Mouse (Mus musculus) heart, embryonic 12.5 days (tissue): ENCODE measurements at regions not wholly inside any gene's neighbourhood (a gene's known extent, or its start where the extent isn't known, plus 50 kb on each side); places are given as distances from the start of the nearest gene placed in this dataset.

Experiments used
- ATAC-seq: fragments of 200-750 bp; cut with Nextera tagmentation; 2 replicates; pipeline ENCODE4 v1.8.0; 2017; ENCODE audit warnings: moderate TSS enrichment, moderate library complexity; ENCODE audit not compliant: insufficient number of reproducible peaks, low FRiP score
- H3K27ac ChIP-seq: fragments of 300-500 bp; sonication (generic); 2 replicates; pipeline ENCODE4 v1.5.1; 2016; ENCODE audit warnings: mild to moderate bottlenecking, moderate library complexity; ENCODE audit not compliant: poor library complexity, severe bottlenecking
- H3K27me3 ChIP-seq: fragments of 300-500 bp; sonication (generic); replicated peaks from 2 replicates; pipeline ENCODE4 v1.6.1; 2016; ENCODE audit warnings: mild to moderate bottlenecking, moderate library complexity
- H3K36me3 ChIP-seq: fragments of 300-500 bp; sonication (generic); 2 replicates; pipeline ENCODE4 v1.6.1; 2016; ENCODE audit warnings: mild to moderate bottlenecking, moderate library complexity
- H3K4me1 ChIP-seq: fragments of 300-500 bp; sonication (generic); replicated peaks from 2 replicates; pipeline ENCODE4 v1.6.1; 2016; ENCODE audit warnings: mild to moderate bottlenecking
- H3K4me2 ChIP-seq: fragments of 300-500 bp; sonication (generic); 2 replicates; pipeline ENCODE4 v1.6.1; 2016; ENCODE audit warnings: mild to moderate bottlenecking, moderate library complexity
- H3K4me3 ChIP-seq: fragments of 300-500 bp; sonication (generic); 2 replicates; pipeline ENCODE4 v1.5.1; 2016; ENCODE audit warnings: mild to moderate bottlenecking
- H3K9ac ChIP-seq: fragments of 300-500 bp; sonication (generic); 2 replicates; pipeline ENCODE4 v1.6.1; 2016; ENCODE audit warnings: mild to moderate bottlenecking, moderate library complexity
- H3K9me3 ChIP-seq: fragments of 300-500 bp; sonication (generic); replicated peaks from 2 replicates; pipeline ENCODE4 v1.6.1; 2016; ENCODE audit warnings: mild to moderate bottlenecking, moderate library complexity
- WGBS: fragments of 180-500 bp; shearing (Covaris S2); methylation state at CpG from one replicate; pipeline ENCODE4 v1.1.7; 2016; 5-methylcytosine and 5-hydroxymethylcytosine counted together

- no peaks in the 10 kb centered on the region for H3K36me3 ChIP-seq
- no peak overlapping the region for H3K27ac ChIP-seq
- H3K4me3 ChIP-seq, result no peak overlapping the region
- ATAC-seq, result no peak
- no peaks in the 10 kb centered on the region for H3K4me1 ChIP-seq
- 65% methylated on average over 1 of the region's 1 CpGs for WGBS
- no peaks in the 10 kb centered on the region for H3K9me3 ChIP-seq
- H3K4me2 ChIP-seq, result no peak overlapping the region
- no peak overlapping the region for H3K9ac ChIP-seq
- H3K27me3 ChIP-seq, result no peaks in the 10 kb centered on the region
These were observed 149.3 kb downstream of the Adgra3 start for GRCm38 (mm10) chr5:49909483-49909882.

- no peaks in the 10 kb centered on the region for H3K4me1 ChIP-seq
- 79% methylated on average over 5 of the region's 5 CpGs for WGBS
- no peak overlapping the region for H3K4me3 ChIP-seq
These were observed 162.7 kb downstream of the Adgra3 start for GRCm38 (mm10) chr5:49896106-49896505.

GRCm38 (mm10) chr5:49880383-49880782 is 178.4 kb downstream of the Adgra3 start:
- no peaks in the 10 kb centered on the region for H3K9me3 ChIP-seq
- no peaks in the 10 kb centered on the region for H3K4me1 ChIP-seq
- no peaks in the 10 kb centered on the region for H3K27me3 ChIP-seq
- WGBS, result 46% methylated on average over 2 of the region's 2 CpGs
- H3K4me2 ChIP-seq, result no peak overlapping the region
- no peak overlapping the region for H3K9ac ChIP-seq
- no peaks in the 10 kb centered on the region for H3K36me3 ChIP-seq
- H3K4me3 ChIP-seq, result no peak overlapping the region
- no peak overlapping the region for H3K27ac ChIP-seq
- ATAC-seq, result no peak

More at GRCm38 (mm10) chr5:49896106-49896505, 162.7 kb downstream of the Adgra3 start:
- Histone ChIP-seq H3K9ac (no peak overlapping the region), H3K27me3 (no peaks in the 10 kb centered on the region), H3K4me2 (no peak overlapping the region), H3K27ac (no peak overlapping the region), H3K36me3 (no peaks in the 10 kb centered on the region), H3K9me3 (no peaks in the 10 kb centered on the region)
- no peak for ATAC-seq

GRCm38 (mm10) chr5:49876240-49876639 is 182.6 kb downstream of the Adgra3 start:
- H3K4me1 ChIP-seq, result no peaks in the 10 kb centered on the region
- H3K27ac ChIP-seq, result no peak overlapping the region
- H3K4me3 ChIP-seq, result no peak overlapping the region
- 10% methylated on average over 1 of the region's 1 CpGs for WGBS
- H3K9ac ChIP-seq, result no peak overlapping the region
- ATAC-seq, result peak; percentile 96
- H3K27me3 ChIP-seq, result no peaks in the 10 kb centered on the region
- H3K4me2 ChIP-seq, result no peak overlapping the region
- H3K9me3 ChIP-seq, result no peaks in the 10 kb centered on the region
- no peaks in the 10 kb centered on the region for H3K36me3 ChIP-seq

GRCm38 (mm10) chr5:49857202-49857601 is 201.6 kb downstream of the Adgra3 start:
- Histone ChIP-seq H3K4me2 (no peak overlapping the region), H3K27ac (no peak overlapping the region), H3K4me1 (no peaks in the 10 kb centered on the region), H3K36me3 (no peaks in the 10 kb centered on the region), H3K9ac (no peak overlapping the region), H3K4me3 (no peak overlapping the region), H3K27me3 (no peaks in the 10 kb centered on the region), H3K9me3 (no peaks in the 10 kb centered on the region)
- WGBS, result 27% methylated on average over 1 of the region's 1 CpGs
- no peak for ATAC-seq

- H3K36me3 ChIP-seq, result no peaks in the 10 kb centered on the region
- WGBS, result 83% methylated on average over 2 of the region's 2 CpGs
- no peaks in the 10 kb centered on the region for H3K9me3 ChIP-seq
- H3K27me3 ChIP-seq, result no peaks in the 10 kb centered on the region
- H3K4me2 ChIP-seq, result no peak overlapping the region
- no peaks in the 10 kb centered on the region for H3K4me1 ChIP-seq
- no peak overlapping the region for H3K9ac ChIP-seq
- no peak overlapping the region for H3K27ac ChIP-seq
- no peak for ATAC-seq
- no peak overlapping the region for H3K4me3 ChIP-seq
These were observed 202.8 kb downstream of the Adgra3 start for GRCm38 (mm10) chr5:49856036-49856435.

- no peaks in the 10 kb centered on the region for H3K9me3 ChIP-seq
- H3K36me3 ChIP-seq, result no peaks in the 10 kb centered on the region
- H3K4me3 ChIP-seq, result no peak overlapping the region
- WGBS, result 59% methylated on average over 5 of the region's 5 CpGs
- H3K9ac ChIP-seq, result no peak overlapping the region
- H3K27me3 ChIP-seq, result no peaks in the 10 kb centered on the region
- H3K27ac ChIP-seq, result no peak overlapping the region
- H3K4me2 ChIP-seq, result no peak overlapping the region
- ATAC-seq, result no peak
- H3K4me1 ChIP-seq, result no peaks in the 10 kb centered on the region
These were observed 210.1 kb downstream of the Adgra3 start for GRCm38 (mm10) chr5:49848680-49849079.

GRCm38 (mm10) chr5:49848174-49848573 is 210.6 kb downstream of the Adgra3 start:
- Histone ChIP-seq H3K4me2 (no peak overlapping the region), H3K36me3 (no peaks in the 10 kb centered on the region), H3K4me3 (no peak overlapping the region), H3K4me1 (no peaks in the 10 kb centered on the region), H3K27me3 (no peaks in the 10 kb centered on the region), H3K9ac (no peak overlapping the region), H3K9me3 (no peaks in the 10 kb centered on the region), H3K27ac (no peak overlapping the region)
- no peak for ATAC-seq

- WGBS, result 61% methylated on average over 5 of the region's 5 CpGs
- Histone ChIP-seq H3K4me2 (no peak overlapping the region), H3K27me3 (no peaks in the 10 kb centered on the region), H3K27ac (no peak overlapping the region), H3K4me3 (no peak overlapping the region), H3K36me3 (no peaks in the 10 kb centered on the region), H3K4me1 (no peaks in the 10 kb centered on the region), H3K9me3 (0 out of 2 replicates have a peak, but pooled peaks cover under 1% of the 10 kb centered on the region), H3K9ac (no peak overlapping the region)
- ATAC-seq, result no peak
These were observed 240.0 kb downstream of the Adgra3 start for GRCm38 (mm10) chr5:49818832-49819231.

GRCm38 (mm10) chr5:49816751-49817150 is 242.1 kb downstream of the Adgra3 start:
- Histone ChIP-seq H3K36me3 (no peaks in the 10 kb centered on the region), H3K4me3 (no peak overlapping the region), H3K9ac (no peak overlapping the region), H3K4me2 (no peak overlapping the region), H3K27ac (no peak overlapping the region), H3K4me1 (no peaks in the 10 kb centered on the region), H3K9me3 (no peaks in the 10 kb centered on the region), H3K27me3 (no peaks in the 10 kb centered on the region)
- no peak for ATAC-seq
- 74% methylated on average over 3 of the region's 3 CpGs for WGBS

GRCm38 (mm10) chr5:49813335-49813734 is 245.5 kb downstream of the Adgra3 start:
- Histone ChIP-seq H3K27ac (no peak overlapping the region), H3K27me3 (no peaks in the 10 kb centered on the region), H3K4me3 (no peak overlapping the region), H3K9me3 (no peaks in the 10 kb centered on the region), H3K4me1 (no peaks in the 10 kb centered on the region), H3K36me3 (no peaks in the 10 kb centered on the region), H3K4me2 (no peak overlapping the region), H3K9ac (no peak overlapping the region)
- ATAC-seq, result no peak
- 78% methylated on average over 9 of the region's 9 CpGs for WGBS

- no peak overlapping the region for H3K4me2 ChIP-seq
- WGBS, result 73% methylated on average over 11 of the region's 11 CpGs
- no peaks in the 10 kb centered on the region for H3K36me3 ChIP-seq
- no peak overlapping the region for H3K4me3 ChIP-seq
- no peaks in the 10 kb centered on the region for H3K9me3 ChIP-seq
- no peak overlapping the region for H3K9ac ChIP-seq
- H3K27me3 ChIP-seq, result no peaks in the 10 kb centered on the region
- ATAC-seq, result no peak
- H3K27ac ChIP-seq, result no peak overlapping the region
- no peaks in the 10 kb centered on the region for H3K4me1 ChIP-seq
These were observed 263.9 kb upstream of the Kcnip4 start for GRCm38 (mm10) chr5:49788494-49789160.
